Mouse (Mus musculus): ENCODE measurements around the gene Tuba1c.

DNA sequence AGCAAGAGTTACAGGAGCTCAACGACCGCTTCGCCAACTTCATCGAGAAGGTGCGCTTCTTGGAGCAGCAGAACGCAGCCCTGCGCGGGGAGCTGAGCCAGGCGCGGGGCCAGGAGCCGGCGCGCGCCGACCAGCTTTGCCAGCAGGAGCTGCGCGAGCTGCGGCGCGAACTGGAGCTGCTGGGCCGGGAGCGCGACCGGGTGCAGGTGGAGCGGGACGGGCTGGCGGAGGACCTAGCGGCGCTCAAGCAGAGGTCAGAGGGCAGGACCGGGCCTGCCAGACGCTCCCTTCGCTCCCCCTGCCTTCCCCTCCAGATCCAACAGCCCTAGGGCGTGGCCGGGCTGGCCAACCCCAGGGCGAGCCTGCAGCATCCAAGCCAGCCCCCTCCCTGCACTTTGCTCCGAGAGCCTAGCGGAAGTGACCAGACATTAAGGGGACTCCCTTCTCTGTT, 25.8 kb downstream of the Tuba1c start:
- TF ChIP-seq CTCF (IDR thresholded peaks at IDR 0.05; ENCODE audit: low read depth) (no peak), EP300 (optimal IDR thresholded peaks at IDR 0.05) (no peak)
